Mouse (Mus musculus) hindlimb bud, embryonic 11.5 days (tissue): Measurements from ENCODE around the gene Olfr267.

Experiments
- DNase-seq: peaks from one replicate; pipeline ENCODE4 v3.0.0-alpha.2; 2012; ENCODE audit warnings: low read depth, low spot score; ENCODE audit errors: extremely low spot score

Olfr267 gene

GRCm38 (mm10) chr4:58787616-58788015 lies at the start of gene Olfr267:
TSS of gene Olfr267 (minus strand) at chr4:58787716.
- no peak for DNase-seq

GRCm38 (mm10) chr4:58832908-58833307 lies 45.4 kb upstream of the Olfr267 start:
- no peak for DNase-seq

- no peak for DNase-seq
These were observed 38.4 kb upstream of the Olfr267 start for GRCm38 (mm10) chr4:58825921-58826320.

GRCm38 (mm10) chr4:58786659-58787058 lies 857 bp downstream of the Olfr267 start:
- no peak for DNase-seq

- DNase-seq, result no peak
These were observed 24.1 kb downstream of the Olfr267 start for GRCm38 (mm10) chr4:58763417-58763816.

GRCm38 (mm10) chr4:58749510-58749909 lies 38.0 kb downstream of the Olfr267 start:
- no peak for DNase-seq

- no peak for DNase-seq
These were observed 38.4 kb downstream of the Olfr267 start for GRCm38 (mm10) chr4:58749101-58749500.

- DNase-seq, result no peak
These were observed 41.8 kb downstream of the Olfr267 start for GRCm38 (mm10) chr4:58745583-58746222.

- no peak for DNase-seq
These were observed 50.5 kb downstream of the Olfr267 start for GRCm38 (mm10) chr4:58736867-58737633.
